Mouse (Mus musculus): ENCODE data around the gene Plcxd2. TPM values are rescaled to one million over a fixed set of nuclear protein-coding genes. Genes with fewer than 3 reads are reported as not detected.

The Plcxd2 gene
- polyA plus RNA-seq (2017; shearing (Covaris generic)), result 1 to 10 TPM; 3.2 to 6.8 TPM

DNA sequence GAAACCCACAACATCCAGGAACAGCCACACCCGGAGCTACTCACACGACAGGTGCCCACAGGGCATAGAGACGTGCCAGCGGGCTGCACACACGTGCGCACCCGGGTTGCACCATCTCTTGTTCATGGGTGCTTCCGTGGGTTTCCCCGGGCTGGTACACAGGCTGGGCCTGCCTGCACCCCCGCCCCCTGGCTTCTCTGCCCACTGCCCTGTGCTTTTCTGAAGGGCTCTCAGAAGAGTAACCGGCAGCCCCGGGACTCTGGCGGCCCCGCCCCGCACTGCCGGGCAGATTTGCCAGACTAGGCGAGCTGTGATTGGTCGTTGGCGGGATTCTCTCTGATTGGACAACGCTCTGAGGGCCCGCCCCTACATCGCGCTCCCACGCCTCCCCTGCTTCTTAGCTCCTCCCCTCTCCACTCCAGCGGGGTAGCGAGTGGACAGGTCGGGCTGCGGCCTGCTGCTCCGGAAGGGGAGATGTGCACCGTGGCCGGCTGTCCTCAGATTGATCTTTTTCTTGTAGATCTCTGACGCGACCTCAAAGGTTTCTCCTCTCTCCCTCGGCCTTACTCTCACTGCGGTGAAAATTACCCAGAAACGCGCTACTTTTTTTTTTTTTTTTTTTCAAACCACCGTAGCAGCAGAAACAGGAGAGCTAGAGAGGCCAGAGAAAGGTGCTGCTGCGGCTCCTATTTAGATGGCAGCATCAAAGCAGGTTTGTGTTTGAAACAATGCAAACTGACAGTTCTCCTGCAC is at the start of gene Plcxd2:
TSS of gene Plcxd2 (minus strand) at position 66 of the 753 bp plus-strand sequence.
- ATAC-seq, result peak; percentile 86

DNA sequence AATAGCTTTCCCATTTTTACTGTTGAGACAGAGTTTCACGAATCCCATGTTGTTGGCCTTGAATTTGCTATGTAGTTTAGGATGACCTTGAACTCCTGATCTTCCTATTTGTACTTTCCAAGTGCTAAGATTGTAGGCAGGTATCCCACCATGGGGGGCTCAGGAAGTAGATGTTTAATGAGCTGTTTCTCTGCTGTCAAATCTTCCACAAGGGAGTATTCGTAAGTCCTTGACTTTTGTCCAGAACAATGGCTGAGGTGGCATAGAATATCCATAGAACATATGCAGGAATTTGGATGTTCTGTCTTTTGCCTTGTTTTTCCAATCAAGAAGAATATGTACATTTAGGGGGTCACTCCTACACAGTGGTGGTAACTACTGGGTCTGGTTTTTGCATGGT is 36.9 kb upstream of the Plcxd2 start:
- no peak for ATAC-seq

DNA sequence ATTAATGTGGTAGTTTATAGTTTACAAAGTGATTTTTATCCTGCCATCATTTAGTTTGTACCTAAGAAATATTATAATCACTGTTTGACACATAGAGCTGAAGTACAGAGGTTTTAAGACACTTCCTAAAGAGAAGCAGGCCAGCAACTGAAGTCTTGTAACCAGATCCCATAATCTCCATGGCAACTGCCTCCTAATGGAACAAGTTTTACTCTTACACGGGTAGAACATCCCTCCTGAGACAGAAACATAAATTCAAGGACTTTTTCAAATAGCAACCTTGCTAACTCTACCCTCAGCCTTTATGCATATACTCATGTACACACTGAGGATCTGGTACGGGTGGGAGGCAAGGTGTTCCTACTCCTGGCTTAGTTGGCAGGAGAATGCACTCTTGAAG is 26.2 kb upstream of the Plcxd2 start:
- no peak for ATAC-seq

DNA sequence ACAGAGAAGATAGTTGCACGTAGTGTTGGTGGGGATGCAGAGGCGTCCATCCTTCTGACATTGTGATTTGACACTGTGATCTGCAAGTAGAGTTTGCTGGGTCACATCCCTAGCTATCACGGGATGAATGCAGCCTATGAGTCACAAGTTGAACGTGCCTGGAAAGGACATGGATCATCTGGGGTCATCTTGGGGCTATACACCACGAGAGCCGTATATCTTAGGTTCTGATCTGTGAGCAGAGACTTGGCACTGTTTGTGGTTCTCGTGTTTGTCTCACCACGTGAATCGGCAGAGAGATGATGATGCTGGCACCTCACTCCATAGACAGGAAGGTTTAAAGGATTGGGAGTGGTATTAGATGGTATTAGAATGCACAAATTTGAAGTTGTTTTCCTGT is 23.9 kb upstream of the Plcxd2 start:
- no peak for ATAC-seq

DNA sequence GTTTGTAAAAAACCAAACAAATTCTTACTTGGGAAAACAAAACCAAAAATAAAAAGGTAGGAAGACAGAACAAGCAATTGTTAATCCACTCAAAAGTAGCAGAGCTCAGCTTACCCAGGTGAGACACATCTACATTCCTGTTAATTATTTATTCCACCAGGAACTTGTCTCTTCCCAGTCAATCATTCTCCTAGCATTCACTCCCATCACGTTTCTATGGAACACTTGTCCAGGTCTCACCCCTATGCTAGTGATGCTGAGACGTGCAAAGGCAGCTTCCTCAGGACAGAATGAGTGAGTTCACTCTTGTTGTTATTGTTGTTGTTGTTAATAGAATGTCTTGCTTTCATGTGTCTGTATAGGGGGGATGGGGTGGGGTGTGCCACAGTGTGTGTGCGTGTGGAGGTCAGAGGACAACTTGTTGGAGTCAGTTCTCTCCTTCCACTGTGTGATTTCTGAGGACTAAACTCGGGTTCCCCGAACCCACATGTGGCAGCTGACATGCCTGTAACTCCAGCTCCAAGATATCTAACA is 13.0 kb upstream of the Plcxd2 start:
- no peak for ATAC-seq

DNA sequence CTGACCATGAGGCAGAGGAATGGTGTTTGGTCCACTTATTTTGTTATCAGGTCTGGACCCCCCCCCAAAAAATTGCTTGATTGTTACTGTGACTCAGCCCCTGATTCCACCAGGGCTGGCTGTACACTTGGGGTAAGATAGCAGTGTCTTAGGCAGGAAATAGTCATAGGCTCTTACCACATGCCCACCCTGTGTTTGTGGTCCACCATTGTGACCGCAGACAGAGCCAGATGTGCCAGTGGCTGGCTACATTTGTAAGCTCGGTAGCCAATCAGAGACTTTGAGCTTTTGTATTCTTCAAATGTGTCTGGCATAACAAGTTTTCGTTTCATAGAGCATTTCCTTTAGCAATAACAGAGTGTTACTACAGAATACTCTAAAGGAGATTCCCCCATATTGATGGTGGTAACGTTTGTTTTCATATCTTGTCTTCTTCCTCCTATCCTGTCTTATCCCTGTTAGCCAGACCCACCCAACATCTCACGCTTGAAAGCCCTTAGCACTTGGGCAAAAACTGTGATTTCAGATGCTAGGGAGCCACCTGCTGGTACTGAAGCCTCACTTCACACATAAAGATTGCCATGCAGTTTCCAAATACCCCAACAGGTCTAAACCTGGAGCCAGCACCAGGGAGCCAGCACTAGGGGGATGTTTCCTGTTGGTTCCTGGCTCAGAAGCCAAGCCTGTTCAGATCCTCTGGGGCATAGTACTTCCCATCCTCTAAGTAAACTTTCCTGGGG is 12.3 kb upstream of the Plcxd2 start:
- ATAC-seq, result peak; percentile 86

DNA sequence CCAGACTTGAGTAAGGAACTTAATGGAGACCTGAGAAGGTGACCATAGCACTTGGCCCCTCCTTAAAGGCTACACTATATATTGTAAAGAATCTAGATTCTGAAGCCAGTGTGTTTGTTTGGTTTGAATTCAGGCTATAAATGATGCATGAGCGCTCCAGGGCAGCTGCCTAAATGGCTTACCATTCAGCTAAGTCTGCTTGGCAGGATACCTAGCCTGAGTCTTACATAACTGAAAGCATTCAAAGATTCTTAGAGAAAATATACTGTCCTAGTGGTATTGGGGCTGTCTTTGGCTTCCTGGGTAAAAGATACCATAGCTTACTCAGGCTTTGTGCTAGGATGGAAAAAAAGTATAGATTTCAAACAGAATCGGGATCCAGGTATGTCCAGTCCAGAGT is 11.3 kb upstream of the Plcxd2 start:
- ATAC-seq, result no peak

DNA sequence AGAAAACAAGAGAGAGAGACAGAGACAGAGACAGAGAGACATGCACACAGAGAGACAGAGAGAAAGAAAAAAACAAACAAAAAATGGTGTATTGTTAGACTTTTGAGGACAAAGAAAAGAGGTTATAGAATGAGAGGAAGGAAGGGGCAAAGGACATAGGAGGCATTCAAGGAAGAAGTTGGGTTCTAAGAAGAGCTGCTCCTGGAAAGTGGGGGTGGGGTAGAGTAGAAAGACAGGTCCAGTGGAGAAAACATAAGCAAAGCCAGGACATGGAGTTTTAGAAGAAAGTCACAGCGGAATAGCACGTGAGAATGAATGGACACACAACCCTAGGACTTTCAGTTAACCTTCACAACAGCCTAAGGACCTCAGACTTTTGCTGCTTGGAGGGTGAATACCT is 10.4 kb upstream of the Plcxd2 start:
- ATAC-seq, result no peak

DNA sequence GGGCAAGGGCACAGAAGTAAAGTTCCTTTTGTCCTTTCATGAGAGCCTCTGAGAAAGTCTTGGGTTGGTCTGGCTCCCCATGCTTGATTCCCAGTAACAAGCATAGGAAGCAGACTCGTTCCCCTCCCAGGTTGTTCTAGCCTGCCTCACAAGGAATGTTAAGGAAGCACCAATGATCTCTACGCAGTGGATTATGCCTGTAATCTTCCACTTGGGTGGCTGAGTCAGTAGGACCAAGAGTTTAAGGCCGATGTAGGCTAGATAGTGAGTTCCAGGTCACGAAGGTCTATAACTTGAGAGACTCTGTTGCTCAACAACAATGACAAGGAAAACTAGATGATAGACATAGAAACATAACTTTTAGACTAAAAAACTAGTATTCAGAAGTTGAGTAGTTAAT is 9.8 kb upstream of the Plcxd2 start:
- ATAC-seq, result no peak

DNA sequence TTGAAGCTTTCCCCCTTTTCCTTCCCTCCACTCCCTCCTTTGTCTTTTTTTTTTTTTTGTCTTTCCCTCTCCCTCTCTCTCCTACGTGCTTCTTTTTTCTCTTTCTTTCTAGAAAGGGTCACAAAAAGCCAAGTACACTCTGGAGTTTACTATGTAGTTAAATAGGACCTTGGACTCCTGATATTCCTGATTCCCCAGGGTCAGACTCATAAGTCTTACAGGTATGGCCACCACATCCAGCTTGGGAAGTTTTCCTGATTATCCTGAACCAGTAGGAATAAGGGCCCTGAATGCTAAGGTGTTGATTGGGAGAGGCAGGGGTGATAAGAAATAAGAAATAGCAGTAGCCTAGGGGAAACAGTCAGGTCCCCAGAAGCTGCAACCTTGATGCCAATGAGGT is 9.3 kb upstream of the Plcxd2 start:
- no peak for ATAC-seq

DNA sequence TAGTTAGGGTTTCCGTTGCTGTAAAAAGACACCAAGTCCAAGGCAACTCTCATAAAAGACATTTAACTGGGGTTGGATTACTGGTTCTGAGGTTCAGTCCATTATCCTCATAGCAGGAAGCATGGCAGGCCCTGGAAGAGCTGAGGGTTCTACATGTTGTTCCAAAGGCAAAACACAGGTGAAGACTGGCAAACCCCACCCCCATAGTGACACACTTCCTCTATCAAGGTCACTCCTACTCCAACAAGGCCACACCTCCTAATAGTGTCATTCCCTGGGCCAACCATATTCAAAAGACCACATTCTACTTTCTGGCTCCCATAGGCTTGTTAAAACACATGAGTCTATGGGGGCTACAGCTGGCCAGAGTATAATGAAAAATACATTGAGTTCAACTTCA is 1.7 kb upstream of the Plcxd2 start:
- no peak for ATAC-seq

DNA sequence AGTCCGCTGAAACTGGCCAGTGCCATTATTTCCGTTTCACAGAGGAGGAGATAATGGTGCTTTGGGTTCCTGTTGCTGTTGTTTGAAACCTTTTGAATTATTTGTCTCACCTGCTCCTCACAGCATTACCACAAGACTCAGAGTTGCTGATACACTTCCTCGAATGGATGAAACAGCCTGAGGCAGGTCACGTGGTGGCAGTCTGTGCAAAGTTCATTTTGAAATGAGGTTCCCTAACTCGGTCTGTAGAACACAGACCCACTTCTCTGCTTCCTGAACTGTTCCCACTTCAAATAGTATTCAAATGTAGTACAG is 845 bp upstream of the Plcxd2 start:
- ATAC-seq, result peak; percentile 45

DNA sequence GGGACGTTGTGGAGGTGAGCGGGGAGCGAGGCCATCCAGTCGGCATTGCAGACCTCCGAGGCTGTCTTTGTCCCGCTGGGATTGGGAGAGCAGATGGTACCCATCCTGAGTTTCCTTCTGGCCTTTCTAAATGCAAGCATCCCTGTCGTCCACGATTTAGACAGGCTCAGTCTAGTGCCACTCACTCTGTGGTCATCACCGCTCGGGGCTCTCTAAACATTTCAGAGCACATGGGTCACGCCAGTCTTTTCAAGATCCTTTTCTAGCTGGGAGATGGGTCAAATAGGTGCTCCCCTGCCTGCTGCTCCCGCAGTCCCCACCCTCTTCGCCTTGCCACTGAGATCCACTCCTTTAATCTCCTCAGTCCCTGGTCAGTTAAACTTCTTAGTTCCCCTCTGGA is 301 bp downstream of the Plcxd2 start:
- ATAC-seq, result no peak

DNA sequence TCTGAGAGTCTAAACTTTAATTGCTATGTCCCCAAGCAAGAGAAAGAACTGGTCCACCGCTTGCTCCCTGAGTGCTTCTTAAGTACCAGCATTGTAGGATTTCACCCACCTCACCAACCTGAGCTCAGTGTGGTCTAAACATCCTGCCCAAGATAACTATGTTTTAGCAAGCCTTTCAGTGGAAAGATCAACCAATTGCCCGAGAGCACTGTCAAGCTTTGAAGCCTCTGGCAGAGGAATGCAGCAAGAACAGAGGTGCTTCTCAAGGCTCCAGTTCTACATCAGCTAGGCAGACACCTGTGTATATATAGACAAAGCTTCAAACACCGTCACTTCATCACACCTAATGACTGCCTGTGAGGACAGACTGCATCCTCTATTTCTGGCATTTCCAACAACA is 1.3 kb downstream of the Plcxd2 start:
- peak; percentile 5 for ATAC-seq

DNA sequence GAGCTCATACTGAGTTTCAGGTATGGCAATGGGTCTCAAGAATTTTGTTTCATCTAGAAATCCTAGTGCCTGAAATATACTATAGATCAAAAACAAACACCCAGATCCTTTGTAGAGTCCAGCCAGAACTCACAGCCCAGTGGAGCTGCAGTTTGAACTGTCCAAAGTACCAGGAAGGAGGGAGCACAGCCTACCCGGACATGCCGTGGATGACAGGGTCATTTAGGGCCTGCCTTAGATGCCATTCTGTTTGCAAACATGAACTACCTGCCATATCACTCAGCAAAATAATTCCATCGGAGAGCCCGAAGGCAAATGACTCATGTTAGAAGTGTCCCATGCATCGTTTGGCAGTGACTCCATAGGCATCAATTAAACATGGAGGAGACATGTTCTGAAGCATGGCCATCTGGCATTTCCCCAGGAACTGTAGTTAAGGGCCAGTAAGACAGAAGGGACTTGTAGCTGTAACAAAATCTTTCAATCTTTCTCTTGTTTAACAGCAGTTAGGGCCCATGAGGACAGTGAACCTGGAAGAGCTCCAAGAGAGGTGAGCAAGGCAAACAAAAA is 1.9 kb downstream of the Plcxd2 start:
- no peak for ATAC-seq

DNA sequence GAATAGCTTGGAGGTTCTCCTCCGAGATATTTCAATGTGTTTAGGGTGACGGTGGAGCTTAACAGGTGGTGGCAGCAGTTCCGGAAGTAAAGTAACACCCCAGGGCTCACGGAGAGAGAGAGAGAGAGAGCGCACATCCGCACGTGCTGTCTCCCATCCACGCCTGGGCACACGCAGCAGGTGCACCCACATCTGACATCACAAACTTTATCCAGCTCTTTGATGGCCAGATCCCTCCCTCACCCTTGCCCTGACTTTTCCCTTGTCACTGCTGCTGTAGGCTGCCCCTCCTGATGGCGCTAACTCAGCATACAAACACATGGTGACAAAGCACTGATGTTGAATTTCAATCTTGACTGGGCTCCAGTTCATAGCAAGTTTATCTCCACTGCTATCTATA is 3.8 kb downstream of the Plcxd2 start:
- peak; percentile 17 for ATAC-seq

DNA sequence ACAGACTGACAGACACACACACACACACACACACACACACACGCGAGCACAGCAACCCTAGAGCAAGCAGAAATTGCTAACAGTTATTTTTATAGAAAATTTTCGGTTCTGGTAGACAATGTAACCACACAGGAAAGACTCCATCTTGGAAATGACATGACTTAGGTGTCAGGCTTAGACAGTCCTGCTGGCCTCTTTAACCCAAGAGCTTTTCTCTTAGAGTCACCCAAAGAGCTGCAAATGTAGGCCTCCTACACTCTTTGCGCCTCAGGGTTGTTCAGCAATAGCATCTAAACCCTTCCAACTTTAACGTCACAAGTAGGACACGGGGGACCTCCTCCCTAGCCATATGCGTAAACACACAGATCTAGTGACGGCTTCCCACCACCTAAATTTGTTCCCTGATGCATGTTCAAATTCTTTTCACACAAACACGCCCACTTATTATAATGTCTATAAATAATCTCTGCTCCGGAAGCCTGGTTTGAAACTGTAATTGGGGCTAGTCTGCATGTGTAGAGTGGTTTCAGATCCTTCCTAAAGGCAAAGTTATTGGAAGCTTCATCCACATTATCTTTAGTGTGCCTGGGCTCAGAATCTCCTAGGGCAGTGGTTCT is 8.4 kb downstream of the Plcxd2 start:
- ATAC-seq, result peak; percentile 47

DNA sequence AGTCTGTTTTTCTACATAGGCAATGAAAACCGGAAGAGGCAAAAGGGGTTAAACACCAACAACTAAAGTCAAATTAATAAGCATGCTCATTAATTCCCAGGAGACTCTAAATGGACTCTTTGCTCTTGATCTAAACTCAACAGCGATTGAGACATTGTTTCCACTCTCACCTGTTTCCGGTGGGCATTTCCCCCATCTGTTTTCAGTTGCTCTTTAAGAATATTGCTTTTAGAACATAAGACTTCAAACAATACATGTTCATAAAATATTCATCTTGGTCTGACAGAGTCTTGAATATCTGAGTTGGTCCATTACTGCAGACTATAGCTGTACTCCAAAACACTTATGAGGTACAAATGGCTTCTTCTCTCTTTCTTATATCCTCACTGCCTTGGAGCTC is 9.0 kb downstream of the Plcxd2 start:
- peak; percentile 31 for ATAC-seq

DNA sequence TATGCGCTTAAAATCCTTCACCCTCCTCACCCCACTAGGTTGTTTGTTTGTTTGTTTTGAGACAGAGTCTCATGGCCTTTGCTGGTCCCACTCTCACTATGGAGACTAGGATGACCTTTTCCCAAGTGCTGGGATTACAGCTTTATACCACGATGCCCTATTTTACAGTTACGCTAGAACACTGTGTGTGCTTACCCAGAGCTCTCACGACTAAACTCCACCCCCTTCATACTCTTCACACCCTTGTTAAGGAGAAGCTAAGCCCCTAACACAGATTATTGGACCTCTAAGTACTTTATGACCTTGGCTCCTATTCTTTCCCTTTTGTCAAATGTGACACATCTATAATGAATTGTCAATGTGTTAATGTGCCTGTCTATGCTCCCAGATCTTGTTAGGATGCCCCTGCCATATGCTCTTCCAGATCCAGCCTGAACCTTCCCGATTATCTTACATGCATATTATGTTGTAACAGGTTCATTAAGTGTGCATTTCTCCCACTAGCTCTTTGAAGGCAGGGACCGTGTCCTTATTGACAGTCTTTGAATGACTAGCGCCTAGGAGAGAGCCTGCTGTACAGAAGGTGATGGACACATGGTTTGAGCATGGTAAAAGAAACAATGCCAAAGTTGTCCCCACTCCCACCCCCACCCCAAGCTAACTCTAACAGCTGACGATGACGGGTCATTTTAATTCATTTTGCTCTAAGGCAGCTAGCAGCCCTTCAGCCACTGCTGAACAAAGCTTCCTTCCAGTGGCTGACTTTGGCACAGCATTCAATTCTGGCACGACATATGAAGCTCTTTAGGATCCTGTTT is 10.4 kb downstream of the Plcxd2 start:
- ATAC-seq, result no peak

DNA sequence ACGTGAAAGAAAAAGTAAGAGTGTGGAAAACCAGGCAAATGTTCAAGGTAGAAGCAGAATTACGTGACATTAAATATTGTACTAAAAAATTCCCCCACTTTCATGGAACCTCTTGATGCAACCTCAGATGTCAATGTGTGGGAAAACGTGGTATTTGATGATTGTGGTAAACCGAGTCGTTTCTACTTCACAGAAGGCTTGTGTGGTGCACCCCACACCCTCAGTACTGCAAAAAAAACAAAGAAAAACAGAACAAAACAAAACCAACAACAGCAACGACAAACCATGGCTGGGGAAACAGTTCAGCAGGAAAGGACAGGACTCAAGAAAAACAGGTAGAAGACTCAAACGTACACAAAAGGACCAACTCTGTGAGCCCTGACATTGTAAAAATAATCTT is 11.8 kb downstream of the Plcxd2 start:
- ATAC-seq, result peak; percentile 18

DNA sequence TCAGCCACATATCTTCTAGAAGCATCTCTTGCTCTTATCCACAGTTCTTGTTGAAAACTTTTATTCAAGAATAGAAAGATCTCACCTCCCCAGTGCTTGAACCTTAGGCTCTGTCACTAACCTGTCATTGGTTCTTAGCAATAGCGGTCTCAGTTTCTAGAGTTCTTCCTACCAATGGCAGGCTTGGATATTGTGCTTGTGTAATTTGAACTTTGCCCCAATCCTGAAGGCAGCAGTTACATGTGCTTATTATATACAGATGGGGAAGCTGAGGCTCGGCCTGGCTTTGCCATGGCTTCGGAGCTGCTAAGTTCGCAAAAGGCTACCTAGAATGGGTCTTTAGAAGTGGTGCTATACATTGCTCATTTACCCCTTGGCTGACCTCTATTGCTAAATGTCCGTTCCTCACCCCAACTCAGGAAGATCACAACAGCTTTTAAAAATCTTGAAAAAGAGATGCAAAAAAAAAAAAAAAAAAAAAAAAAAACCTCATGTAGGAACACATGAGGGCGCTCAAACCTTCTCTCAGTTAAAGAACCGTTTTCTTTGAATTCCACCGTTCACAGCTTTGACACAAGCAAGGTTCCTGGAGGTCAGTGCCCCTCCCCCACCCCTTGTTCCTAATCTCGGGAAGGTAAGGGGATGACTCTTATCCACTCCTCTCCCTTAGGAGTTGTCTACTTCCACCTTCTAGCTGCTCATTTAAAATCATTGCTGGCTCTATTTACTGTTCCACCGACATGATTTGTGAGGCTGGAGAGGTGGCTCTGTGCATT is 18.9 kb downstream of the Plcxd2 start:
- no peak for ATAC-seq

DNA sequence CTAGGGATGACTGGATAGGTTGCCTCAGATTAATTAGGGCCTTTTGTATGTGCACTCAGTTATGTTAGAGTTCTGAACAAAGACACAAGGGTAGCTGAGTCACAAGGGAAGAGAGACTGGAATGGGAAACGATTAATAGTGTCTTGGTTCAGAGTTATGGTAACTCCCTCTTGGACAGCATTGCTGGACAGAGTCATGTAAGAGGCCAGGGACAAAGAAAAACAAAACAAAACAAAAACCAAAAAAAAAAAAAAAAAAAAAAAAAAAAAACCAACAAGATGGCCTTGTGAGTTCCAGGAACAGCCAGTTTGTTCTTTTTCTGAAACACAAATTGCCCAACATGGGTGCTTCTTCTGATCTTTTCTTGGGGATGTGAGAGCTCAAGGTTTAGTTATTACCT is 23.8 kb downstream of the Plcxd2 start:
- ATAC-seq, result no peak

Data from activated CD4-positive, CD25-positive, alpha-beta regulatory T cell, adult 4 months (primary cell).